Mouse (Mus musculus) lung, postnatal 0 days (tissue): ENCODE results near the gene Riox1.

ENCODE experiments used
- CTCF ChIP-seq: IDR thresholded peaks from 2 replicates; pipeline ENCODE4 v1.5.1; 2016; ENCODE audit warnings: antibody characterized with exemption, mild to moderate bottlenecking
- EP300 ChIP-seq: IDR thresholded peaks from 2 replicates; pipeline ENCODE4 v1.6.1; 2016; ENCODE audit warnings: antibody characterized with exemption, mild to moderate bottlenecking, control low read depth

DNA sequence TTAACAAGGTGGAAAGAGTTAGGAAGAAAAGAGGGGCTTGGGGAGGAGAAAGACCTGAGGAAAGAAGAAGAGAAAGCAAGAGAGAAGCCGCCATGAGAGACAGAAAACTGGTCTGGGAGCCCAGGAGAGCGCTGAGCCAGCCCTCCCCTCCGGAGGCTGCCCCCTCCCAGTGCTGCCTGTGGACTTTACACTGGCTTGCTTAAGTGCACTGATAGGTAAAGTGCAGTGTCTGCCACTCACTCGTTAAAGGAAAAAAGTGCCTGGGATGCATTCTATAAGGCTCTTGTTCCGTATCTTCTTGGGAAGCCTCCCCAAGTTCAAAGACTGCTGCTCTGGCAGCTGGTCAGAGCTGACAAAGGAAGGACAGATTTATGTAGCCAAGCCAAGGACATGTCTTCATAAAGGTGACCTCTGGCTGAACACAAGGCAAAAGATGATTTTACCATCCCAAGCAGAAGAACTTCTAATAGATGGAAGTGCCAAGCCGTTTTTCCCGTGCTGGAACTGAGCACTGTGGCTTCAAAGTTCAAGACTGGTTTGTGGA lies 25.2 kb upstream of the Riox1 start:
- TF ChIP-seq CTCF (no peak), EP300 (no peak)
